Mouse (Mus musculus) heart, embryonic 13.5 days (tissue): ENCODE results near the gene Tbc1d32. TPM values are rescaled to one million over a fixed set of nuclear protein-coding genes. Genes with fewer than 3 reads are reported as not detected.

Source experiments
- ATAC-seq: fragments of 200-750 bp; cut with Nextera tagmentation; 2 replicates; pipeline ENCODE4 v1.8.0; 2017; ENCODE audit warnings: moderate TSS enrichment; ENCODE audit not compliant: insufficient number of reproducible peaks, low FRiP score, low TSS enrichment; ENCODE audit errors: extremely low read depth
- H3K27ac ChIP-seq: fragments of 300-500 bp; sonication (generic); replicated peaks from 2 replicates; pipeline ENCODE4 v1.5.1; 2015; ENCODE audit warnings: moderate library complexity, mild to moderate bottlenecking, inconsistent platforms
- H3K27me3 ChIP-seq: fragments of 300-500 bp; sonication (generic); replicated peaks from 2 replicates; pipeline ENCODE4 v1.6.1; 2015; ENCODE audit warnings: mild to moderate bottlenecking, inconsistent platforms
- H3K36me3 ChIP-seq: fragments of 300-500 bp; sonication (generic); 2 replicates; pipeline ENCODE4 v1.6.1; 2015; ENCODE audit warnings: mild to moderate bottlenecking, inconsistent platforms
- H3K4me1 ChIP-seq: fragments of 300-500 bp; sonication (generic); 2 replicates; pipeline ENCODE4 v1.6.1; 2015; ENCODE audit warnings: inconsistent platforms
- H3K4me2 ChIP-seq: fragments of 300-500 bp; sonication (generic); 2 replicates; pipeline ENCODE4 v1.6.1; 2015; ENCODE audit warnings: inconsistent platforms, mild to moderate bottlenecking, moderate library complexity
- H3K4me3 ChIP-seq: fragments of 300-500 bp; sonication (generic); 2 replicates; pipeline ENCODE4 v1.5.1; 2015; ENCODE audit warnings: moderate library complexity, mild to moderate bottlenecking, inconsistent platforms
- H3K9ac ChIP-seq: fragments of 300-500 bp; sonication (generic); 2 replicates; pipeline ENCODE4 v1.6.1; 2015; ENCODE audit warnings: inconsistent platforms, mild to moderate bottlenecking, moderate library complexity
- H3K9me3 ChIP-seq: fragments of 300-500 bp; sonication (generic); 2 replicates; pipeline ENCODE4 v1.6.1; 2016; ENCODE audit warnings: inconsistent platforms
- WGBS: fragments of 180-500 bp; shearing (Covaris S2); methylation state at CpG from one replicate; pipeline ENCODE4 v1.1.7; 2015; ENCODE audit warnings: mixed read lengths; 5-methylcytosine and 5-hydroxymethylcytosine counted together
- polyA plus RNA-seq: library from polyadenylated mRNA; unstranded; fragments of >200 nt; fragmentation: Nextera tagmentation; extraction: Ambion mirVana; gene quantifications from 2 replicates; pipeline ENCODE4 v1.2.1, GENCODE M21; 2015

The Tbc1d32 gene
- polyA plus RNA-seq, 1 experiment from 2014 or later, result 1.8 TPM

GRCm38 (mm10) chr10:55979898-55980521 is 248.5 kb downstream of the Tbc1d32 start:
- no peak overlapping the region for H3K9ac ChIP-seq
- no peaks in the 10 kb centered on the region for H3K4me1 ChIP-seq
- no peak overlapping the region for H3K4me3 ChIP-seq
- no peaks in the 10 kb centered on the region for H3K9me3 ChIP-seq
- no peaks in the 10 kb centered on the region for H3K36me3 ChIP-seq
- no peak overlapping the region for H3K27ac ChIP-seq
- 18% methylated on average over 2 of the region's 2 CpGs for WGBS
- no peak for ATAC-seq
- peak overlapping the region; percentile 47 for H3K4me2 ChIP-seq
- H3K27me3 ChIP-seq, result no peaks in the 10 kb centered on the region

GRCm38 (mm10) chr10:55978001-55978400 is 250.5 kb downstream of the Tbc1d32 start:
- ATAC-seq, result no peak
- H3K4me1 ChIP-seq, result no peaks in the 10 kb centered on the region
- H3K27ac ChIP-seq, result no peak overlapping the region
- 66% methylated on average over 7 of the region's 7 CpGs for WGBS
- no peak overlapping the region for H3K4me2 ChIP-seq
- no peak overlapping the region for H3K9ac ChIP-seq
- H3K9me3 ChIP-seq, result no peaks in the 10 kb centered on the region
- H3K27me3 ChIP-seq, result no peaks in the 10 kb centered on the region
- H3K4me3 ChIP-seq, result no peak overlapping the region
- H3K36me3 ChIP-seq, result no peaks in the 10 kb centered on the region

Other genes with a start within 250 kb of the Tbc1d32 start
- 5.8 and 6.1 TPM in 2 replicates for gene Msl3l2, start 121.8 kb downstream of the Tbc1d32 start, polyA plus RNA-seq
- gene Gja1, start 148.6 kb upstream of the Tbc1d32 start, polyA plus RNA-seq, result 299 and 323 TPM in 2 replicates